Mouse (Mus musculus): ENCODE measurements around the gene Zfp526.
A peak's percentile ranks its signal among the peaks of the same experiment; 100 is the strongest.

The Zfp526 gene

DNA sequence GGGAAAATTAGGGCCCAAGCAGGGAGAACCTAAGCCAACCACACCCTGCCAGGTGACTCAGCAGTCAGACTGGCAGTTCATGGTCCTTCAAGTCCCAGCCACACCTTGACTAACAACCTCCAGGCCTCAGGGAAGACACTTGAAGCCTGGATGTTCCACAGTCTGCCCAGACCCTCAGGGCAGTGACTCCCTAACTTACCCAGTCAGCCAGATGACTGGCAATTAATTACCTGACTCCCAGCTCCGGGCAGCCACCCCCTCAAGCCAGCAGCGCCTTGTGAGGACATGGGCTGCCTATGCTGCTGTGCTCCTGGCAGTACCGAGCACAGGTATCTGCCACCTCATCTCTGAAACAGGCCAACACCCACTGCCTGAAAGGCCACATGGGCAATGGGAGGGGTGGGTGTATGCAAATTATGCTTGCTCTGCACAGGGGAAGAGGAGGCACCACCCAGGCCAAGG is 12.0 kb upstream of the Zfp526 start:
- peak; percentile 23 for DNase-seq (ENCODE audit: low read depth, low spot score)

DNA sequence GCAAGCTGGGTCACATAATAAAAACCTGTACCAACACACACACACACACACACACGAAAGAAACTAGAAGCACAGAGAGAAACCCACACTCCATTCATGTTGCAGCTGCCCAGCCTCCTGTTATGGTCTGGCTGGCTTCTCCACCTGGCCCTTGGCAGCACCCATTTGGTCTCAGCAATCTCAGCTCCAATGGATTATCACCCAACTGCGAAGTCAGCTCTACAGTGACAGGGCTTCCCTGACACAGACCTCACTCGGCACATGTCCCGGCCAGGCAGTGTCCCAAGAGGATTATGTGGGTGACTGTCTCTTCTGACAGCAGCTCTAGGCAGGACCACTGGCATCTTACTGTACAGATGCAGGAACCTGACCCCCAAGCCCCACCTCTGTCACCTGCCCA is 10.7 kb upstream of the Zfp526 start:
- DNase-seq (ENCODE audit: low read depth, low spot score) = no peak

DNA sequence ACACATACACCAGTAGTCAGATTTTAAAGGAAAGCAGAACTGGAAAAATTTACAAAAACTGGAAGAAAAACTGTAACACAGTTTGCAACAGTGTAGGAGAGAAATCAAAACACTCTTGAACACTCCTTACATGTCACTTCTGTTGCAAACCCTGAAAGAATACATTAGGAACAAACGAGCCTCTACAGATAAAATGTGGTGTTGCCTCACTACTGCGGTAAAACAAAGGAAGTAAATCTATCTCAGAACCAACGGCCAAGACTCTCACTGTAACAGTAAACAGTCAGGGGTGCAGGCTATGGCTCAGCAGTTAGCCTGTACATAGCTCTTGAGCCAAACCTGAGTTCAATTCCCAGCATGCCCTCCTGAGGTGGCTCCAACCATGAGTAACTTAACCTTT is 8.1 kb upstream of the Zfp526 start:
- no peak for DNase-seq (ENCODE audit: low read depth, low spot score)

DNA sequence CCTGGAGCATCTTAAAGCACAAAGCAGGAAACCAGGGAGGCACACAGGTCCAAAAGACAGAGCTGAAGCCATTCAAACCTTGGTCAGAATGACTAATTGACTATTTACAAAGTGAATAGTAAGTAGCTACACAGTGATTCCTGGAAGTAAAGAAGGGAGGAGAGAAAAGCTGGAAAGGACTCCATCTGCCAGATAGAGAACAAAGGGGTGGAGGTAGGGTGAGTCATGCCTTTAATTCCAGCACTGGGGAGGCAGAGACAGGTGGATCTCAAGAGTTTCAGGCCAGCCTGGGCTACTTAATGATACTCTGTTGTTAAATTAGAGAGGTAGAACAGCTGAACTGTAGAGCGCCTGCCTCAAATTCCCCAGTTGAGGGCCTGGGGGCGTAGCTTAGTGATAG is 7.1 kb upstream of the Zfp526 start:
- DNase-seq (ENCODE audit: low read depth, low spot score) = no peak

DNA sequence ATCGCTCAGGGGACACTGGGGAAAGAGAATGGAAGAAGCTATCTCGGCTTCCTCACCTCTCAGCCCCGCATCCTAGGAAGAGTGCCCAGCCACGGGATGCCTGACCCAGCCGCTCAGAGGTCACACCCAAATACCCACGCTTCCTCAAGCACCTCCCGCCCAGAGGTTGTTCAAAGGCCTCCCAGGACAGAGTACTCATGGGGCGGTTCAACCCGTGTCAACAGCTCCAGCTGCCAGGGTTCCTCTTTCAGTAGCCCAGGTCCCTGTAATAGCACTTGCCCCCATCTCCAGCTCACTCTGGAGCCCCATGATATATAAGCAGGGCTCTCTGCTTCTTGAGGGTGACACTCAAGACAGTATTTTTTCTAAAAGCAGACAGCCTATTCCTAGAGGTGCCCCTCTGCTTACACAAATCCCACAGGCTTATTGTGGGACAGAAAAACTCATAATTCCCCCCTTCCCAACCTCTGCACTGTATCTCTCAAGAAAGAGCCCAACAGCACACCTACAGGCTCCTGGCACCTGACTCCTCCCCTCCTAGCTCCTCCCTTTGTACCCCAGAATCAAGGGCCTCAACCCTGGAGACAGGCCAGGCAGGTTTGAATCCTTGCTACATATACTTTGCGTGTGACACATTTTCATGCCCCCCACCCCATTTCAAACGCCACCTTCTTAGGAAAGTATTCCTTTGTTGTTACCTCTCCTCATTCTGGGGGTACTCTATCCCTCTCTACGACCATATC is 3.4 kb upstream of the Zfp526 start:
- no peak for DNase-seq (ENCODE audit: low read depth, low spot score)

DNA sequence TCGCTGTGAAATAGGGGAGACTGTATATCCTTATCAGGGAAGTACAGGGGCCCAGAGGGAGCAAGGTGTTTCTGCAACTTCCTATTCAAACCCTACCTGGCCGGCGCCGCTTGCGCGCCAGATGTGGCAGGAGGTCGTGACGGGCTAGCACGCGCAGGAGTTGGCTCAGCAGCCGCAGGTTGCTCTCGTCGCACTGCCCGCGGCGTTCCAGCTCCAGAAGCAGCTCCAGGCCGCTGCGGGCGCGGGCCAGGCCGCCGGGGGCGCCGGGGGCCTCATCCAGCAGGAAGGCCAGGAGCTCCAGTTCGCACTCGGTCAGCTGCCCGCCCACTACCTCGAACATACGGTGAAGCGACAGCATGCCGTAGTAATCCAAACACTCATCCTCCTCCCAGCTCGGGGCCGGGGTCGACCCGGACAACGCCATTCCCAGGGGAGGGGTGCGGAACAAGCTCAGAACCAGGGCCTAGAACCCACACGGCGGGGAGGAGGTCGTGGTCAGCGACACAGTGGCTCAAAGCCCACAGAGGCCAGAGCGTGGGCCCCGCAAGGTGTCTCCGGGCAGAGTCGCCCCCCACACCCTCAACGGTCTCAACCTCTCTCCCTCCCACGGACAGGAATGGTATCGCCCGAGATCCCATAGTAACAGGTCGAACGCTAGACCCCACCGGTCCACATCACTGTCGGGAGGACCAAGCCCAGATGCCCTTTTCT is 2.4 kb upstream of the Zfp526 start:
- no peak for DNase-seq (ENCODE audit: low read depth, low spot score)

DNA sequence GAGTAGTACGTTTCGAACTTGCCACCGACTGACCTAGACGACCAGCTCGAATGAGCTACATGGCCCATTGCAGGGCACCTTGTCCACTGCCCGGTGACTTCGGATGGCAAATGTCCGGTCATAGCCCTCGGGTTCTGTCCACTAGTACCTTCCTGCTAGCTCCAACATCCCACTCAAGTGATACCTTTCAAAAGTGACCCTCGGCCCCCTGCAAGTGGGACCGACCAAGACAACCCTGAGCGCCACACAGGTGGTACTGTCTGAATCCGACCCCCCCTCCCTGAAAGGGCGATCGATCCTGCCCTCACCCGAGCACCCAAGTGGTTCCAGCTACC is 1.8 kb upstream of the Zfp526 start:
- peak; percentile 62 for DNase-seq (ENCODE audit: low read depth, low spot score)

DNA sequence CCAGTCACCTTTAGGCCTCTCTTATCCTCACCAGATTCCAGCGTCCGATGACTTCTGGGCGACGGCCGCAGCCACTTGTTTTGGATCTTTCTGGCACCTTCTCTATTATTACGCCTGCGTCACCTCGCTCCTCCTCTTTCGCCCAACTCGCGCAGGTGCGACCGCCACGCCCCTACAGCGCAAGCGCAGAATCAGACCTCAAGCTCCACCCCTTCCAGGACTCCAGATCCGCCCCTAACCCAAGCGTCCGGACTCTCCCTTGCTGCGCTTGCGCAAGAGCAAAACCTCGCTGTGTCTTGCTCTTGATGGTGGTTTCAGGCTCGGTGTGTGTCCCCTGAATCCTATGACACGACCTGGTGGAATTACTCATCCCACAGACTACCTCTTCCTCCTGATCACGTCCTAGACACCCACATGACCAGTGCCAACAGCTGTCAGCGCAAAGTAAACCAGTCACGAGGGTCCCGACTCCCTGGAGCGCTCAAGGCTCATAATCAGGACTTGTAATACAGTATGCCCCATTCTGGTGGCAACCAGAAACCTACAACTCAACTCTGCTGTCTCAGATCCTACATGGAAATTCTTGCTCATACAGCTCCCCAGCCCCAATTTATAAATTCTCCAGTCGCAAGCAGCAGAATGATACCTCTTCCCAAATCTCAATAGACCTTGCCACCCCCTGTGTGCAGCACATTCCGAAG is 1.3 kb upstream of the Zfp526 start:
- DNase-seq (ENCODE audit: low read depth, low spot score) = peak; percentile 94

DNA sequence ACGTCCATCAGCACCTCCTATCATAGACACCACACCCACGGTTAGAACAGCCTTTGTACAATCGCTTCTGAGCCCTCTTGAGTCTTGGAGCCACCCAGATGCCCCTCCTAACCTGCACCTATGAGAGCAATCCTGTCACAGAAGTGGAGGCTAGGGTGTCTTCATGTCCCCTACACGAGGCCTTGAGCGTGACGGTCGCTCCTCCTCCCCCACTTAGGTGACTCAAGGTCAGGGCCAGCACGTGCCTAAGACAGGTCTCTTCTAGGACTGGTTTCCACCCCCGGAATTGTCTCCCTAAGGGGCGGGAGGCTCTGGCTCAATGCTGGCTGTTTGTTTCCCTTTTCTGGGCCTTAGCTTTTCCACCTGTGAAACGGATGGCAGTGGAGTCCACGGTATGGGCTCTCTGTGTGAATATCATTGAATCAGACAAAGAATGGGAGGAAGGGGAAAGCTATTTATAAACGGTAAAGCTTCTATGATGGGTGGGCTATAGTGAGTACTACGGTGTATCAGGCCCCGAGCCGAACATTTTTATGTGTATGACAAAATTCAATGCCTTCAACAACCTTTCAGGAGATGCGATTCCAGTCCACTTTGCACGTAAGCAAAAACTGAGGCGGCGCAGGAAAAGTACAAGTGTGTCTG is 646 bp upstream of the Zfp526 start, which contains the start of gene Dedd2:
TSS of gene Dedd2 (minus strand) at position 159 of the 645 bp plus-strand sequence.
- peak; percentile 35 for DNase-seq (ENCODE audit: low read depth, low spot score)

DNA sequence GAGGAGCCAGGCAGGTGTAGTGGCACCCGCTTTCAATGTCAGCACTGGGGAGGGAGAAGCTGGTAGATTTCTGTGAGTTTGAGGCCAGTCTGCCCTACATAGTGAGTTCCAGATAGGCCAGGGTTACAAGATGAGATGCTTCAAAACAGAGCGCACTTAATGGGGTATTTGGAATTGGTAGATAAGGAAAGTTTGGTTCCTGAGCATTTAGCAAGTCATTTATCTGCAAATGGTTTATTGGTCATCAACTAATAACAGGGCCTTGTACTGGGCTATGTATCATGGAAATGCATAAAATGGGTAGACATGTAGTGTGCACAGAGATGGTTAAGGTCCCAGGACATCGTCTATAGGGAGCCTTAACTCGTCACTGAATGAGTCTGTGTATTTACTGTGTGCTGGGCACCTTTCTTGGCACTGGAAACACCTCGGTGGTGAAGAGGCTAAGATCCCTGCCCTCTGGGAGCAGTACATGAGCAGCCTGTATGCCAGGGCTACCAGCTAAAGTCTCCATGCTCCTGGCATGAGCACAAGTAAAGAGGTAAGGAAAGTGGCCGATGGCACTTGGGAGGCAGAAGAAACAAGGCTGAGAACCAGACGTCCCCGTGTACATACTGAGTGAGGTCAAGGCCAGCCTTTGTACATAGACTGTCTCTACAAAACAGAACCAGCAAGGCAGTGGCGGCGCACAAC is 1.2 kb downstream of the Zfp526 start:
- DNase-seq (ENCODE audit: low read depth, low spot score) = no peak

DNA sequence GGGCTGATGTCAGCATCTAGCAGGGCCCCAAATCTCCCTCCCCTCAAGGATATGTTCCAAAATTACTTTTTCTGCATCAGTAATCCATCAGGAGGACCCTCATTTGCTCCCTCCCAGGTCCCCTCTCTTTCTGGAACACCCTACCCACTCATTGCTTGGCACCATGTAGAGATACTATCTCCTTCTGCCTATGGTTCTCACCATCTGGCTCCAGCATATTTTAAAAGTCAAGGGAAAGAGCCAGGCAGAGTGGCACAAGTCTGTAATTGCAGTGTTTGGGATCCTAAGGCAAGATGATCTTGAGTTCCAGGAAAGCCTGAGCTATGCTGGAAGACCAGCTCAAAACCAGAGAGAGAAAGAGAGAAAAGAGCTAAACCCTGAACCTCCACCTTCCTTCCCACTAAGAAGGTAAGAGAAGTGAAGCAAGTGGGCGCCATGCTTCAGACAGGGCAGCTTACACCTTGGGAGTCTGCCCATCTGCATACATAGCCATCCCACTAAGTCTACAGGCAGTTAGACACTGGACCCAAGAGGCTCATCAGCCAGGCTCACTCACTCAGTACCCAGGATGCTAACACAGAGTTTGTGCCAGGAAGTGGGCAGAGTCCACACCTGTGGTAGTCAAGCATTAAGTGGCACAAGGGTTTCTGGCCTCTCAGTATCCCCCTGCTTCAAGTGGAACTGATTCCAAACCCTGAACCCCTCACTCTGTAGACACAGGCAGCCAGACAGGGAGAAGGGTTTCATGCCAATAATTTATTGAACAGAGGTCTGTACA is 6.5 kb downstream of the Zfp526 start:
- no peak for DNase-seq (ENCODE audit: low read depth, low spot score)

DNA sequence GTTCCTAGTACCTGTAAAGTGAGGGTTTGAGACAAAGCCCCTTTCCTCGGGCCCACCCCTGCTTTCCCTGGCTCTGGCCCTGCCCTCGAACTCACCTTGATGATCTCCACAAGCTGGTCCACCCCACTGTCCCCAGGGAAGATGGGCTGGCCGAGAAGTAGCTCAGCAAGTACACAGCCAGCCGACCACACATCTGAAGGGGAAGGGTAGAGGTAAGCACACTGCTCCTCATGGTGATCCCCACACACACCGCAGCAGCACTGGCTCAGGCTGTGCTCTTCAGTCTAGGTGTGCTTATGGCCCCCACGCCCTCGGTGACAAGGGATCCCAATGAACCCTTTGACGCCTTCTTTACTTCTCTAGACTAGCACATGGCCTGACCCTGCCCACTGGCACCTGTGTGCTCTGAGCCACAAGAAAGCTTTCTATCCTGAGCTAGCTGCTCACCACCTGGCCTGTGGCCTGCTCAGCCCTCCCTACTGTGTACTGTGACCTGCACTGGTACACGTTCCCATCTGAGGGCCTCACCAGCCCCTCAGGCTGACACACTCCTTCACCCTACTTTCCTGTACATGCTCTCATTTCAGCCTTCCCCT is 9.6 kb downstream of the Zfp526 start:
- no peak for DNase-seq (ENCODE audit: low read depth, low spot score)

DNA sequence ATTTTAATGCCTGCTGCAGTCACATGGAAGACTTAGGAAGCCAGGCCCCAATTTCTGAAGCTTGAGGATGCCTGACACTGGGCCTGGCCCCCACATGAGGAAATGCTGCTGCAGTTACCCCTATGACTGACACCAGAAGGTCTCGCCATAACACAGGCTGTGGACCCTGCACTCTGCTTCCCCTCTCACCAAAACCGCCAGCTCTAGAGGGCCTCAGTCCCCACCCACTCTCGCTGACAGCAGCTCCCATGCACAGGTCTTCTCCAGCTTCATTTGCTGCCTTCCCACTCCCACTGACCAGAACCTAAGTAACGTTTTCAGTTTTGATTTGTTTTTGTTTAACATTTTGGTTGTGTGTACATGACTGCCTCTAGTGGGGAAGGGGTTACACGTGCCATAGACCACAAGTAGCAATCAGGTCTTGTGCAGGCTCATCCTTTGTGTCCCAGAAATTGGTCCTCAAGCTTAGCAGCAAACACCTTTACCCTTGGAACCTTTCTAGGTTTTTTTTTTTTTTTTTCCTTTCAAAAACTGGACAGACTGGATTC is 10.9 kb downstream of the Zfp526 start:
- no peak for DNase-seq (ENCODE audit: low read depth, low spot score)

DNA sequence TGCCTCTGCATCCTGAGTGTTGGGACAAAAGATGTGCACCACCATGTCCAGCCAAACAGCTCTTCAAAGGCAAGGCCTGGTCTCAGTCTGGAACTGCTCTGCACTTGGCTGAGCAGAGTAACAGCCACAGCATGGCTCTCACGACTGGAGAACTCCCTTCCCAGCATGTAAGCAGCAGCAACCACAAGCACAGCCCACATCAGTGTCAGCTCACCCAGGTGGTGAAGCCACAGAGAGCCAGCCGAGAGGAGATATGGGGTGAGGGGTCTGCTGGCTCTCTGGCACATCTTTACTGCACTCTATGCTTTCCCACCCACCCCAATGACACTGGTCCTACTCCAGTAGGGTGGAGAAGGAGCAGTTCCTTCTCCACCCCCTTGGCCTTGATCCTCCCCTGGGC is 11.8 kb downstream of the Zfp526 start:
- DNase-seq (ENCODE audit: low read depth, low spot score) = no peak

DNA sequence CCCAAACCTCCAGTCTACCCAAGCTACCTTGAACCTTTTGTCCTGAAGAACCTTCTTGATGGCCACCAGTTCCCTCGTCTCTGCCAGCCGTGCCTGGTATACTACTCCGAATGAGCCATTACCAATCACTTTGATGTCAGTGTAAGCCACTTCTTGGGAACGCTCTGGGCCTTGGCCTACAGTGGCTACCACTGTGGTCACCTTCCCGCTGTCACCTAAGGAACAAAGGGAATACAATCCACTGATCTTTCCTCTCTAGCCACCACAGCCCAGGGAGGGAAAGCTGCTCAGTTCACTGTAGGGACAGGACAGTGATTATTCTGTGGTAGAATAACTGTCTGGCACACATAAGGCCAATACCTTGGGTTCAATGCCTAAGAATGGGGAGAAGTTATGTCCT is 14.3 kb downstream of the Zfp526 start:
- no peak for DNase-seq (ENCODE audit: low read depth, low spot score)

DNA sequence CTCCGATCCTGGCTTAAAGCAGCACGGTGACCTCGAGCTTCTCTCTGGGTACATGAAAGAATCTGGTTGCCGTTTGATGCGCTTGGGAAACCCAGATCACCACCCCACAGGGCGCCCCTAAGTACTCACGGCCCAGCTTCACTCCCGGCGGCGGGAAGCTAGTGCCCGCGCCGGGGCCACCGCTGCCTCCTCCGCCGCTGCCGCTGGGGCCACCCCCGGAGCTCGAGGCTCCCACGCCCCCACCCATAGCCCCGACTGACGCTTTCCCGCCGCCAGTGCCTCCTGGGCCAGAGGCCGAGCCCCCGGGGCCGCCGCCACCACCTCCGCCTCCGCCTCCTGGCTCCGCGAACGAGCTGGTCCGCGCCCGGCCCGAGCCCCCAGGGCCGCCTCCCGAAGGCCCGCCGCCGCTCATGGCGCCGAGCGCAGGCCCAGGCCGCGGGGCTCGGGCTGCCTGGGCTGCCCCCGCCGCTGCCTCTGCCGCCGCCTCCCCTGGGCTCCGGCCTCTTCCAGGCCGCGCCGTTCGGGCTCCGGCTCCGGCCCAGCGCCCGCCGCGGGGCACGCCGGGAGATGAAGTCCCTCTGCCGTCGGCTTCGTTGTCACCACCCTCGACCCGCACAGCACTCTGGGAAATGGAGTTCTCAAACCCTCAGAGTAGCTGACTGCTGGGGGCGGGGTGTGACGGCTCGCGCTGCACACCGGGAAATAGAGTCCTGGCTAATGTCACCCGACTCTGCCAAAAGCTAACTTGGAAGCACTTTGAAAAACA is 16.2 kb downstream of the Zfp526 start, which contains the start of gene Gsk3a:
TSS of gene Gsk3a (minus strand) at position 603 of the 766 bp plus-strand sequence.
- peak; percentile 93 for DNase-seq (ENCODE audit: low read depth, low spot score)

DNA sequence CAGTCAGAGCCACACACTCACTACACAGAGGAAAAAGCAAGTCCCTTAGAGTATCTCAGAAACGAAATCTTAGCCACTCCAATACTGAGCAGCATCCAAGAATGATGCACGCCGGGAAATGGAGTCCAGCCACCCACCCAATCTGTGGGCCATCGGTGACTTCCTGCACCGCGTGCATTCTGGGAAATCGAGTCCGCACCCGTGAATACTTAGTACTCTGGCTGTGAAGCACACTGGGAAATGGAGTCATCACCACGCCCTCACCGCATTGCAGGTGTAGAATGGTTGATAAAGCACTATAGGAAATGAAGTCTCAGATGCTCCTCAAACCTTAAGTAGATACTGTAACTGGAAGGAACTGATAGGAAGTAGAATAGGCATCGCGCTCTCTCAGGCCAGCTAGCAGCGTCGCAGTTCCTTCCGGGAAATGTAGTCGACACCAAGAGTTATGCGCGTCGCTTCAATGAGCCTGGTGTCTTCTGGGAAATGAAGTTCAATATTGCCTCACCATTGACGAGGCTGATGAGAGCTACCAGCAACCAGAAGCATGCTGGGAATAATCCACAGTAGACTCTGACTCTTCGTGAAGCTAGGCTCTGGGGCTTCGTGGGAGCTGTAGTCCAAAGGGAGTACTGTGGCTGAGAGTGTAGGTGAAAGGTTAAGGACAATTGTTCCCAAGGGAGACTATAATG is 16.9 kb downstream of the Zfp526 start:
- peak; percentile 96 for DNase-seq (ENCODE audit: low read depth, low spot score)

DNA sequence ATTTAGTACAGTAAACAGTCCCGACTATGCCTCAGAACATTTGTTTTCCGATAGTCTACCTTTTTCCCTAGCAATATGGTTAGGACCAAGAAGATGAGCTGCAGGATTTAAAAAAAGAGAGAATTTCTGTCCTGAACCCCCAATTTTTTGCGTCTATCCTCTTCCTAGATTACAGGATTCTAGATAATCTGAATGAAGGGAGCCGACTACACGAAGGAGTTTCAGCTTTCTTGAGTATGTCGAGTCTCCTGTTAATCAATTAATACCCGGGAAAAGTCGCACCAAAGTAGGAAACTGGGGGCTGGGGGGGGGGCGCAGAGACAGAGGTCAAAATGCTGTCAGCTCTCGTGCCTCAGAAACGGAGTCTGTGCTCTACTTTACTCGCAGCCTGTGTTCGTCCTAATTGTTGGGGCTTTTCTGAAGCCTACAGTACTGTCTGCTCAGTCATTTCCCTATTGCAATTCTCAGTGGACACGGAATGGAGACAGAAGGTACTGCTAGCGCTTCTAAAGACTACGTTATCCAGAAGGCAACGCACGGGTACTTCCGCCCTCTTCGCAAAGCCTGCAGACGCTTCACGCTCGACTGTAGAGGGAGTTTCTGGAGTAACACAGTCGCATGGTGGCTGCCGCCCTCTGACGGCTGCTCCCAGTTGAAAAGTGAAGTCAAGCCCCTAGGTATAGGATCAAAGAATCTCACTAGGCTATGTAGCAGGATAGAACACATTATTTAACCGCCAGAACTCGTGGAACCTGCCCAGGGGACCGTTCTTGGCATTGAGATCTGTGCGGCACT is 17.8 kb downstream of the Zfp526 start:
- peak; percentile 93 for DNase-seq (ENCODE audit: low read depth, low spot score)

Data from 3T3-L1 (cell line).